Mouse (Mus musculus) stomach, postnatal 0 days (tissue): ENCODE measurements at regions not wholly inside any gene's neighbourhood (a gene's known extent, or its start where the extent isn't known, plus 50 kb on each side); places are given as distances from the start of the nearest gene placed in this dataset.

ENCODE experiments used
- CTCF ChIP-seq: IDR thresholded peaks from 2 replicates; pipeline ENCODE4 v1.5.1; 2016; ENCODE audit warnings: antibody characterized with exemption, low read depth, mild to moderate bottlenecking, moderate library complexity
- EP300 ChIP-seq: optimal IDR thresholded peaks from 2 replicates; pipeline ENCODE3; 2016; ENCODE audit warnings: antibody characterized with exemption

- TF ChIP-seq CTCF (no peak), EP300 (no peak)
These were observed 143.5 kb upstream of the P2ry1 start for GRCm38 (mm10) chr3:60859119-60859515.
